Mouse (Mus musculus) cerebellum, adult 18-20 months (tissue): ENCODE data around the gene Eno1.

Experiments
- DNase-seq, 2 experiments: peaks; one replicate each; pipeline ENCODE4 v3.0.0; 2021

The Eno1 gene

DNA sequence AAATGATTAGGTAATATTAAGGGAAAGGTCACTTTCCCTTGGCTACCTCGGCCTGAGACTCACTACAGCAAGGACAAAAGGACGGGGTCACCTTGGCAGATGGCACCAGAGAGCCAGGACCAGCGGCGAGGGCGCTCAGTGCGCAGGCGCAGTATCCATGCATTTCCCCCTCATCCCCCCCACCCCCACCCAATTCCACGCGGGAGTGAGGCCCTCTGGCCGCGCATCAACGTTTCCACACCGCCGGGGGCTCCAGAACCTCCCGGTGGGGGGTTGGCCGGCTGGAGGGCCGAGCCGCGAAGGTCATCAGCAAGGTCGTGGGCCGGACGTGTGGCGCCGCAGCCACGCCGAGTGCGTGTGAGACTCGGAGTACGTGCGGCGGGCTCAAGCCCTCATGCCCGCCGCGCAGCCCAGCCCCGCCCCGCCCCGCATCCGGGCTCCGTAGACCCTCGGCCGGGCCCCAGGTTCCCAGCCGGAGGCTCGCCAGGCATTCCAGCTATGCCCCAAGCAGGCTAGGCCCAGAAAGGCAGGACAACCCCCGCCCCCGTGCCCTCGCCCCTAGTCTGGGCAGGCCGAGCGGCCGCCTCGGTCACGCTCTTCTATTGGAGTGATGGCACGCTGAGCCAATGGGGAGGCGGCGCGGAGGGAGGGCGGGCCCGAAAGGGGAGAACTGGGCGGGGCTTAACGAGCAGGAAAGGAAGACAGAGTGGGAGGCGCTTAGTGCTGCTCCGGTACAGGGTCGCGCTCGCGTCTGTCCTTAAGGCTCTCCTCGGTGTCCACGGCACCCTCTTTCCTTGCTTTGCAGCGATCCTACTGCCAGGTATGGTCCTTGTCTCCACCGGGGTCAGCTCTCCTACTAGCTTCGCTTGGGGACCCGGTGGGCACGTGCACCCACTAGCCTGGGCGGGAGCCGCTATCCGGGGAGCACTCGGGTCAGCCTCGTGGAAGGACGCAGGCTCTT lies at the start of gene Eno1:
Eno1 (plus strand) TSS at position 201 of the 961 bp plus-strand sequence.
- DNase-seq: peak; percentile 95 to 98

- DNase-seq: no peak
Observed at GRCm38 (mm10) chr4:150188236-150188635, 48.3 kb upstream of the Eno1 start.

- DNase-seq: no peak
Observed at GRCm38 (mm10) chr4:150192199-150192598, 44.3 kb upstream of the Eno1 start.

- peak; percentile 6 to 23 for DNase-seq
Observed at GRCm38 (mm10) chr4:150193915-150194314, 42.6 kb upstream of the Eno1 start.

DNA sequence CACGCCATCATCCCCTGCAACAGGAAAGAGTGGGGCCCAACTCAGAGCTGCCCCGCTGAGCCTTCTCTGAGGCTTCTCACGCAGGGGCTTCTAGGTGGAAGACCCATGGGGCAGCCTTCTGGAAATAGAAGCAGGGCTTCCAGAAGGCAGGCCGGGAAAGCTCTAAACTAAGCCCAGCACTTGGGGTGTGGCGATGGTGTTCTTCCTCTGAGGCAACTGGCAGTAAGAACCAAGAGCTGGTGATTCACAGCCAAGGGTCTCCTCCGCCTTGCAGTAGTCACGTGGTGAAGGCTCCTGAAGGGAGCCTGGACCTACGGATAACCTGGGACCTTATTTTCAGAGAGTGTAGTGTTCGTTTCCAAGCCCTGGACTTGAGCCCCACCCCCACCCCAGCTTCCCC lies 38.3 kb upstream of the Eno1 start:
- DNase-seq: no peak

DNA sequence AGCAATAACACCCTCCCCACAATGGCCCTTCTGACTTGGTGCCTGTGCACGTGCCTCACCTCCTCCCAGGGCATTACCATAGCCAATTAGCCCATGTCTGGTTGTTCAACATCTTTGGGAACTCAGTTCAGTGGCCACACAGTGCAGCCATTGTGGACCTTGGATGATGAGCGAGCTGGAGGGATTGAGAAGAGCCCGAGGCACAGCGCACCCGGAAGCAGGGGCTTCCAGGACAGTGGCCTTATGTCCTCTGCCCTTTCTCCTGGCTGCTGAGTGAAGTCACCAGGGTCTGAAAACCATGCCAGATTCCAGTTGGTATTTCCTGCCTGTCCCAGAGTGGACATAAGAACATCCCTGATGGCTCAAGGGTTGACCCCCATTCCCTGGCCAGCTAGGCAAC lies 35.3 kb upstream of the Eno1 start, which contains the start of gene Car6:
Car6 (minus strand) TSS at position 101 of the 400 bp plus-strand sequence.
- no peak for DNase-seq

DNA sequence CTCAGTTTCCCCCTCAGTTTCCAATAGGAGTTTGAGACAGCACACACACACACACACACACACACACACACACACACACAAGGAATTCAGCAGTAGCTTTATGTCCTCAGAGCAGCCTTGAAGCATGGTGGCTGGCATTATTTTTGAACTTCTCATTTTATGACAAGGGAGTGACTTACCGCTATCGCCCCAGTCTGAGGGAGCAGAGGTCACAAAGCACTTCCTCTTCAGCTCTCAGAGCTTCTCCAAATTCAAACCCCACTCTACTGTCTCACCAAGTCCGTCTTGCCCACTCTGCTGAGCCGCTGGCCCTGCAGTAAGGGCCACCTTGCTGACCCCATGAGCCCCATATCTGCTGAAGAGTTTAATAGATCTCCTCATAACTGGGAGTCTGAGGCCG lies 33.8 kb upstream of the Eno1 start:
- DNase-seq: no peak

DNA sequence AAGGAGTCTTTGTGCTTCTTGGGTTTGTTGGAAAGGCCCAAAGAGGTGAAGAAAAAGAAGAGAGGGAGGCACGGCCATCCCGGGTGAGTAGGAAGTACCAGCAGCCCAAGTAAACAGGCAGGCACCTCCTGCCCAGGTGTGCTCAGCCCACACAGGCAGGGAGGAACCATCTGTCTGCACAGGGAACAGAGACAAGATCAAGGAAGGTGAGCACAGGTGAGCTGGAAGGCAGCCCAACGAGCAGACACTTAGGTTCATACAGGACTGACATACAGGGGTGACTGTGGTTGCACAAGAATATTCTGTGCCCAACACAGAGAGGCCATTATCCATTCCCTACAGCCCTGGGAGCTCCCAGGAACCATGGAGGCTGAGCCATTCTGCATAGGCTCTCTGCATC lies 31.6 kb upstream of the Eno1 start:
- no peak for DNase-seq

DNA sequence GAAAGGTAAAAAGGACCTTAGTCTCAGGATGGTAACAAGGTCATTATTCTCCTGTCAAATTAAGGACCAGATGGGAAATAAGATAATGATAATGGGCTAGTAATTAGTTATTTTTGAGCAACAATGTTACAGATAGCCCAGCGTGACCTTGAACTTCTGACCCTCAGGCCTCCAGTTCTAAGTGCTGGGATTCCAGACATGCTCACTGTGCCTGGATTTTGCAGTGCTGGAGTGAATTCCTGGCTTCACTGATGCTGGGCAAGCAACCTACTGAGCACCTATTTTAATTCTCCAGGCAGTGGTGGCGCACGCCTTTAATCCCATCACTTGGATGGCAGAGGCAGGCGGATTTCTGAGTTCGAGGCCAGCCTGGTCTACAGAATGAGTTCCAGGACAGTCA lies 26.8 kb upstream of the Eno1 start:
- no peak for DNase-seq

GRCm38 (mm10) chr4:150210306-150210705 lies 26.2 kb upstream of the Eno1 start:
- no peak for DNase-seq

- DNase-seq: no peak
Observed at GRCm38 (mm10) chr4:150211930-150212552, 24.5 kb upstream of the Eno1 start.

- no peak for DNase-seq
Observed at GRCm38 (mm10) chr4:150212553-150212971, 24.0 kb upstream of the Eno1 start.

DNA sequence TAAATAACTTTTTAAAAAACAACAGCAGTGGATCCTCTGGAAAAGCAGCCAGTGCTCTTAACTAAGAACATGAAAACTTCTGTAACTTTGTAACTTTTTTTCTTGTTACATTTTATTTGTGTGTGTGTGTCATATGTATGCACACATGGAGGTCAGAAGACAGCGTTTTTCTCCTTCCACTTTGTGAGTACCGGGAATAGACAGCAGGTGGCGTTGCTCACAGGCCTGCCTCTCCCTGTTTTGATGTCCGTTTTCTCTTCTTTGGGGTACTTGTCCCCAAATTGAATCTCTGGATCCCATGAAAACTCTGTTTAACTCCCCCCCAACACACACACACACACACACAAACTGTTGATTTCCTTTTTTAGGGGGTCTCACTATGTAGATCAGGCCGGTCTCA lies 22.6 kb upstream of the Eno1 start:
- DNase-seq: no peak

DNA sequence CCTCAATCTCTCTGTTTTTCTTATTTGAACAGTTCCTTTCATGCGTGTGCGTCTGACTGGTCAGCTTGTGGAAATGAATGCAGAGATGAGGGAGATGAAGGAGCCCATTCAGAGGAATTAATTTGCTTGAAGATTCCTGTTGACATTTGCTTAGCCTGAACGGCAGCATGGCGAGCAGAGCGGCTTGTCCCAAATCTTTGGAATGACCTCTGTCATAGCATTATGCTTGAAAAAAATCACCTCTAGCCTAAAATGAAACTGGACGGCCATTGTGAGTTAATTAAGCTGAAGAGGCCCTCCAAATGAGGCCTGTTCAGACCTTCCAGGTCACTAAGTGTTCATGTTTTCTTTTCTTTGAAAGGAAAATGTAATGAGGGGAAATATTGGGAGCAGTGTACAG lies 20.1 kb upstream of the Eno1 start:
- DNase-seq: no peak

DNA sequence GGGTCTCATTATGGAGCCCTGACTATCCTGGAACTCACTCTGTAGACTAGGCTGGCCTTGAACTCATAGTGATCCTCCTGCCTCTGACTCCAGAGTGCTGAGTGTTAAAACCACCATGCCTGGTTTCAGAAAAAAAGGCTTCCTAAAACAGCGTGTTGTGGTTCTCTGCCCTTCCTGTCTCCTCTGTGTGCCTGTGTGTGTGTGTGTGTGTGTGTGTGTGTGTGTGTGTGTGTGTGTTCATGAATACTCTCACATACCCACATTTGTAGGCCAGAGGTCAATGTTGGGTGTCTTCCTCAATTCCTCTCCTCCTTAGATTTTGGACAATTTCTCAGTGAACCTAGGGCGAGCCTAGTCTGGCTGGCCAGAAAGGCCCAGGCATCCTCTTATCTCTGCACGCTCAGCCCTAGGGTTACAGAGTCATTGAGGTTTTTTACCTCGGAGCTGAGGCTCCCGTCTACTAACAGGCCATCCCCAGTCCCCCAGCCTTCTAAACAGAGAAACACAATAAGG lies 19.4 kb upstream of the Eno1 start:
- DNase-seq: no peak

DNA sequence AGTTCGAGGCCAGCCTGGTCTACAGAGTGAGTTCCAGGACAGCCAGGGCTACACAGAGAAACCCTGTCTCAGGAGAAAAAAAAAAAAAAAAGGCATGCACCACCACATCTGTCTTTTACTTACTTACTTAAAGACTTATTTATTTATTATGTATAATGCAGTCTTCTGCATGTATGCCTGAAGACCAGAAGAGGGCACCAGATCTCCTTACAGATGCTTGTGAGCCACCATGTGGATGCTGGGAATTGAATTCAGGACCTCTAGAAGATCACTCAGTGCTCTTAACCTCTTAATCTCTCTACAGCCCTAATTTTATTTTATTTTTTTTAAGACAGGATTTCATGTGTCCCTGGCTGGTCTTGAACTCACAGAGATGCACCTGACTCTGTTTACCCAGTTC lies 18.6 kb upstream of the Eno1 start:
- DNase-seq: no peak

GRCm38 (mm10) chr4:150219501-150220292 lies 16.8 kb upstream of the Eno1 start:
- peak; percentile 64 to 73 for DNase-seq

- DNase-seq: no peak
Observed at GRCm38 (mm10) chr4:150220584-150220983, 15.9 kb upstream of the Eno1 start.

- no peak for DNase-seq
Observed at GRCm38 (mm10) chr4:150221017-150221640, 15.4 kb upstream of the Eno1 start.

GRCm38 (mm10) chr4:150223830-150224229 lies 12.7 kb upstream of the Eno1 start:
- no peak for DNase-seq

- DNase-seq: no peak
Observed at GRCm38 (mm10) chr4:150225700-150226099, 10.8 kb upstream of the Eno1 start.
